Mouse (Mus musculus) ES-Bruce4 (cell line): ENCODE measurements around the gene Ppp1r15b.

Source experiments
- CTCF ChIP-seq: IDR thresholded peaks from one replicate; pipeline ENCODE4 v1.8.1; 2011; ENCODE audit warnings: low read depth, low read length
- EP300 ChIP-seq: IDR thresholded peaks from 2 replicates; pipeline ENCODE4 v1.6.1; 2011; ENCODE audit warnings: low read depth, low read length; ENCODE audit not compliant: insufficient read depth
- POLR2A ChIP-seq: IDR thresholded peaks from one replicate; pipeline ENCODE4 v1.8.1; 2011; ENCODE audit warnings: low read length; ENCODE audit not compliant: insufficient read depth

DNA sequence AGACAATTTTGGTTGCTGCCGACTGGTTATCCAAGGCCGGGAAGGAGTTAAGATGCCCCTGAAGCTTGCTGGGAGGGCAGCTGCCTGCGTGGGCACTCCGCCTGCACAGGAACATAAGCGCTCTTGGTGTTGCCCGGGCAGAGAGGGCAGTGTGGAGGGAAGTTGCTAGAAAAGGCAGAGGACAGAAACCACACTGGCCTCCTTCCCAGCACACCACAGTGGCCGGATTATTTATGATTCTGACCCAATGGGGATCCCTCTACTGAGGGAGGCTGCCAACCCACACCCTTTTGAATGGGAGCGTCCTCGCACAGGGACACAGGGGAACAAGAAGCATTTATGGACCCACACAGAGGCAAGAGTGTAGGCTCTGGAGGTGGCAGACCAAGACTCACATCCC, 40.4 kb downstream of the Ppp1r15b start:
- no peak for TF ChIP-seq CTCF
- TF ChIP-seq POLR2A = no peak
- no peak for TF ChIP-seq EP300
